Mouse (Mus musculus): Measurements from ENCODE around the gene Lcp1. TPM values are rescaled to one million over a fixed set of nuclear protein-coding genes. Genes with fewer than 3 reads are reported as not detected.

Lcp1 gene
- polyA plus RNA-seq (2012; rRNA removed) = 3.7 and 5.3 TPM in 2 replicates

GRCm38 (mm10) chr14:75130501-75131318 lies at the start of gene Lcp1, which contains the start of gene Lrrc63:
TSS of gene Lcp1 (plus strand) at chr14:75131101.
TSS of gene Lrrc63 (minus strand) at chr14:75130881.

GRCm38 (mm10) chr14:75242087-75242486 lies 111.2 kb downstream of the Lcp1 start, which contains the start of gene Cpb2:
TSS of gene Cpb2 (plus strand) at chr14:75242287.

Other genes starting within 250 kb of the Lcp1 start
- gene Lrch1, start 183.2 kb upstream of the Lcp1 start, polyA plus RNA-seq (2012; rRNA removed) = 15.7 and 16.5 TPM in 2 replicates
- gene Rubcnl, start 115.1 kb upstream of the Lcp1 start, polyA plus RNA-seq (2012; rRNA removed) = 0.16 and 0.22 TPM in 2 replicates
- 0.03 TPM in 1 of 2 replicates, not detected in the other for gene Lrrc63, start 220 bp upstream of the Lcp1 start, polyA plus RNA-seq (2012; rRNA removed)
- 0.09 TPM in 1 of 2 replicates, not detected in the other for gene Cpb2, start 111.2 kb downstream of the Lcp1 start, polyA plus RNA-seq (2012; rRNA removed)
- gene Zc3h13, start 153.3 kb downstream of the Lcp1 start, polyA plus RNA-seq (2012; rRNA removed) = 27.8 TPM in 2 replicates